Mouse (Mus musculus) ES-Bruce4 (cell line): ENCODE data around the gene Slc39a2.

Experiments used
- CTCF ChIP-seq: IDR thresholded peaks from one replicate; pipeline ENCODE4 v1.8.1; 2011; ENCODE audit warnings: low read depth, low read length
- EP300 ChIP-seq: IDR thresholded peaks from 2 replicates; pipeline ENCODE4 v1.6.1; 2011; ENCODE audit warnings: low read depth, low read length; ENCODE audit not compliant: insufficient read depth
- POLR2A ChIP-seq: IDR thresholded peaks from one replicate; pipeline ENCODE4 v1.8.1; 2011; ENCODE audit warnings: low read length; ENCODE audit not compliant: insufficient read depth

GRCm38 (mm10) chr14:51895071-51895470 is 2.4 kb downstream of the Slc39a2 start:
- TF ChIP-seq CTCF (no peak), POLR2A (no peak), EP300 (no peak)
